Mouse (Mus musculus) c-Kit-positive CD71-positive TER-119-positive erythroid progenitor cells, embryonic 14.5 days (primary cell): ENCODE measurements around the gene Cebpzos.

Experiments
- DNase-seq: peaks from one replicate; pipeline ENCODE4 v3.0.0-alpha.2; 2013; ENCODE audit warnings: low spot score

Cebpzos gene

GRCm38 (mm10) chr17:78938927-78939326 is 22.6 kb downstream of the Cebpzos start:
- DNase-seq: no peak

DNA sequence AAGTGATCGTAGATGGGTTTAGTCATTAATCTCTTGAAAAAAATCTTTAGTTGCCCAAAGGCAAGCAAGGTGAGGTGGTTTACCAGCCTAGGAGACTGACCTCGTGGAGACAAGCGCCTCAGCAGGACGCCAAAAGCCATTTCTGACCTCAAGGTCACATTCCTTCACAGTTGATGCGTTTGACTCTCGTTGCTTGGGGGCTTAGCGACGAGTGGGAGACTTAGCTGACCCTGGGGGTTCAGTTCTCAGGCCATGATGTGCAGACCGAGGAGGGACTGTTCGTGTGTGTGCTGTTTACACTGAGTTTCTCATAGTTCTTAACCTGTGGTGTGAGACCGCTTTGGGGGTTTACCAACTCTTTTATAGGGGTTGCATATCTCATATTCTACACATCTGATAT is 26.3 kb downstream of the Cebpzos start:
- DNase-seq: no peak

GRCm38 (mm10) chr17:78951225-78951624 is 34.9 kb downstream of the Cebpzos start:
- DNase-seq: no peak

DNA sequence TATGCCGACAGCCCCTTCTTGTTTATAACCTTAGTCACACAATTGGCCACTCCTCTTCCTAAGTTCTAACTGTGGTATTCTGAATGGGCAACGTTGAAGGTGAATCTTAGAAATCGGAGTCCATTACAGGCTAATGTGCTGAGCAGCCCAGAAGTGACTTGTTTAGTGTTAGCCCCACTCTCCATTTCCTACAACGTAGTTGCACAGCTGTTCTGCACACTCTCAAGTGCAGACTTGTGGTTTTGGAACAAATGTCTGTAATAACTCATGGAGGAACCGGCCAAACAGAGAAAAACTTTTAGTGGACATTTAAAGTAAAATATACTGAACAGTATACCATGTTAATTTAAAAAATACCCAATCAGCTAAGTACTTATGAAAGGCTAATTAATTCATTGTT is 35.8 kb downstream of the Cebpzos start:
- DNase-seq: no peak

- DNase-seq: no peak
Observed at GRCm38 (mm10) chr17:78953240-78953639, 36.9 kb downstream of the Cebpzos start.

- no peak for DNase-seq
Observed at GRCm38 (mm10) chr17:78959473-78959872, 43.2 kb downstream of the Cebpzos start.

DNA sequence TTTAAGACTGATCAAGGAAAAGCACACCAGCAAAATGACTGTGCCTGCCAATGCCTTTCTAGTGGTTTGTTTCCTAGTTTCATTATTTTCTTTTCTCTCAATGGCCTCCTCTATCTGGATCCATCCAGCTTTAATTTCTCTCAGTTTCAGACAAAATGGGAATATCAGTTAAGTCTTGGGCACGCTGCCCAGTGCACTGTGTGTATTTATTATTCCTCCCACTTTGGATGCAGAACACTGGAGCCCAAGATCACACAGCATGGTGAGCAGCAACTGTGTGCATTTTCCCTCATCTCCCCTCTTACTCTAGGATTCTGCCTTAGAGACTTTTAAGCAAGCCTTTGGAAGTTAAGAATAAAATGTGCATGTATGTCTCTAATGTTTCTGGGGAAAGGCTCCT is 48.1 kb downstream of the Cebpzos start:
- DNase-seq: no peak

GRCm38 (mm10) chr17:78966092-78966883 is 50.0 kb downstream of the Cebpzos start:
- DNase-seq: no peak

DNA sequence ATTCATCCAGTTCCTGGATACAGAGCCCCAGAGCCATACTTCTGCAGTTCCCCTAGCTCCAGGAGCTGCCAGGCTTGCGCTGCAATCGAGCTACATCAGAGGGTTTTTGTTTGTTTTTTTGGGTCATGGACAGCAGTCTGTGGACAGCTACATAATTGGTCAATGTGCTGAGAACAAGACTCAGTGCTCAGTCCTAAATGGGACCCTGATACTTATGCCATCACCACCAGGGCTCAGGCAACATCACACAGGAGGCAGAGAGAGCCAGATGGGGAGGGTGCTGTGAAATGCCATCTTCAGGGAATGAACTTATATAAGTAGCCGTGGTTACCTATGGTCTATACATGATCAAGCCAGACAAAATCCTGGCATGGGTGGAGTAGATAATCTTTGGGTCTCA is 52.2 kb downstream of the Cebpzos start:
- DNase-seq: no peak
